Mouse (Mus musculus) heart, embryonic 16.5 days (tissue): ENCODE measurements at regions not wholly inside any gene's neighbourhood (a gene's known extent, or its start where the extent isn't known, plus 50 kb on each side); places are given as distances from the start of the nearest gene placed in this dataset.
"Not testable (repeated sequence)": the region's sequence is repeated elsewhere in the genome, so short reads cannot be mapped to it uniquely, and the experiment has no call there.

Experiments used
- ATAC-seq: fragments of 200-750 bp; cut with Nextera tagmentation; replicated peaks from 2 replicates; pipeline ENCODE4 v1.8.0; 2017; ENCODE audit warnings: moderate number of reproducible peaks; ENCODE audit not compliant: insufficient read depth, low FRiP score; ENCODE audit errors: extremely low read depth
- H3K27ac ChIP-seq: fragments of 300-500 bp; sonication (generic); 2 replicates; pipeline ENCODE4 v1.5.1; 2014; ENCODE audit warnings: mild to moderate bottlenecking, low read length, control low read depth, moderate library complexity
- H3K27me3 ChIP-seq: fragments of 300-500 bp; sonication (generic); 2 replicates; pipeline ENCODE4 v1.6.1; 2014; ENCODE audit warnings: low read length, mixed read lengths; ENCODE audit not compliant: control insufficient read depth, insufficient read depth
- H3K36me3 ChIP-seq: fragments of 300-500 bp; sonication (generic); 2 replicates; pipeline ENCODE4 v1.6.1; 2014; ENCODE audit not compliant: control insufficient read depth, insufficient read depth
- H3K4me1 ChIP-seq: fragments of 300-500 bp; sonication (generic); 2 replicates; pipeline ENCODE4 v1.6.1; 2014; ENCODE audit warnings: low read length, mixed read lengths; ENCODE audit not compliant: control insufficient read depth, insufficient read depth
- H3K4me2 ChIP-seq: fragments of 300-500 bp; sonication (generic); 2 replicates; pipeline ENCODE4 v1.6.1; 2014; ENCODE audit warnings: low read depth, mild to moderate bottlenecking, control low read depth, low read length
- H3K4me3 ChIP-seq: fragments of 300-500 bp; sonication (generic); 2 replicates; pipeline ENCODE4 v1.5.1; 2014; ENCODE audit warnings: mild to moderate bottlenecking, control low read depth, low read length
- H3K9ac ChIP-seq: fragments of 300-500 bp; sonication (generic); 2 replicates; pipeline ENCODE4 v1.6.1; 2014; ENCODE audit warnings: low read length, control low read depth
- H3K9me3 ChIP-seq: fragments of 300-500 bp; sonication (generic); replicated peaks from 2 replicates; pipeline ENCODE4 v1.6.1; 2016; ENCODE audit warnings: low read length; ENCODE audit not compliant: control insufficient read depth
- WGBS: fragments of 180-500 bp; shearing (Covaris S2); extraction: QIAGEN DNeasy Blood & Tissue Kit; methylation state at CpG from one replicate; pipeline ENCODE4 v1.1.7; 2014; 5-methylcytosine and 5-hydroxymethylcytosine counted together

GRCm38 (mm10) chr1:101901601-101902000 lies 2129.0 kb downstream of the Cntnap5b start:
- WGBS: 73% methylated on average over 6 of the region's 6 CpGs
- H3K27ac ChIP-seq, H3K27me3 ChIP-seq, H3K36me3 ChIP-seq, H3K9me3 ChIP-seq, H3K4me1 ChIP-seq, H3K4me3 ChIP-seq, ATAC-seq, H3K9ac ChIP-seq, H3K4me2 ChIP-seq: not testable (repeated sequence)

GRCm38 (mm10) chr1:101902154-101902825 lies 2129.7 kb downstream of the Cntnap5b start:
- not testable (repeated sequence) for H3K27ac ChIP-seq, H3K9ac ChIP-seq, H3K27me3 ChIP-seq, H3K4me1 ChIP-seq, H3K36me3 ChIP-seq, ATAC-seq, H3K9me3 ChIP-seq
- 84% methylated on average over 18 of the region's 19 CpGs for WGBS
- Histone ChIP-seq H3K4me3 (peak overlapping the region; percentile 16), H3K4me2 (peak overlapping the region; percentile 9; the same call in 1 of the 2 replicates)

GRCm38 (mm10) chr1:101902826-101903210 lies 2130.3 kb downstream of the Cntnap5b start:
- not testable (repeated sequence) for H3K27ac ChIP-seq, H3K9ac ChIP-seq, H3K9me3 ChIP-seq, H3K4me2 ChIP-seq, H3K4me1 ChIP-seq, H3K36me3 ChIP-seq, ATAC-seq, H3K4me3 ChIP-seq, H3K27me3 ChIP-seq
- 81% methylated on average over 7 of the region's 8 CpGs for WGBS

GRCm38 (mm10) chr1:101916991-101917390 lies 2144.4 kb downstream of the Cntnap5b start:
- not testable (repeated sequence) for H3K4me2 ChIP-seq, H3K4me1 ChIP-seq, H3K9ac ChIP-seq, H3K9me3 ChIP-seq, H3K27me3 ChIP-seq, ATAC-seq, H3K36me3 ChIP-seq, H3K4me3 ChIP-seq, H3K27ac ChIP-seq
- WGBS: 64% methylated on average over 2 of the region's 2 CpGs

- Histone ChIP-seq H3K27me3 (no peaks in the 10 kb centered on the region), H3K9ac (no peak overlapping the region), H3K4me3 (no peak overlapping the region), H3K4me1 (no peaks in the 10 kb centered on the region), H3K9me3 (no peaks in the 10 kb centered on the region), H3K27ac (no peak overlapping the region), H3K4me2 (no peak overlapping the region), H3K36me3 (no peaks in the 10 kb centered on the region)
- WGBS: 51% methylated on average over 1 of the region's 1 CpGs
- ATAC-seq: no peak
Measured at GRCm38 (mm10) chr1:101918872-101919271, 2146.3 kb downstream of the Cntnap5b start.

- no peak overlapping the region for H3K9ac ChIP-seq
- no peaks in the 10 kb centered on the region for H3K4me1 ChIP-seq
- H3K4me3 ChIP-seq: no peak overlapping the region
- ATAC-seq: no peak
- no peak overlapping the region for H3K4me2 ChIP-seq
- 59% methylated on average over 1 of the region's 1 CpGs for WGBS
- no peaks in the 10 kb centered on the region for H3K9me3 ChIP-seq
- H3K27ac ChIP-seq: no peak overlapping the region
- H3K27me3 ChIP-seq: no peaks in the 10 kb centered on the region
- no peaks in the 10 kb centered on the region for H3K36me3 ChIP-seq
Measured at GRCm38 (mm10) chr1:101941107-101941506, 2168.5 kb downstream of the Cntnap5b start.
